Mouse (Mus musculus): ENCODE data around the gene Akt2.
A peak's percentile ranks its signal among the peaks of the same experiment; 100 is the strongest.

The Akt2 gene

GRCm38 (mm10) chr7:27591266-27592216 lies at the start of gene Akt2:
TSS of gene Akt2 (plus strand) at chr7:27591552.
- DNase-seq, result peak; percentile 89

- DNase-seq, result no peak
Measured at GRCm38 (mm10) chr7:27541922-27542321, 49.4 kb upstream of the Akt2 start.

- peak; percentile 78 for DNase-seq
Measured at GRCm38 (mm10) chr7:27542392-27543033, 48.8 kb upstream of the Akt2 start.

GRCm38 (mm10) chr7:27543065-27543464 lies 48.3 kb upstream of the Akt2 start:
- no peak for DNase-seq

- DNase-seq, result no peak
Measured at GRCm38 (mm10) chr7:27543851-27544250, 47.5 kb upstream of the Akt2 start.

GRCm38 (mm10) chr7:27544675-27545370 lies 46.5 kb upstream of the Akt2 start:
- no peak for DNase-seq

GRCm38 (mm10) chr7:27549597-27549996 lies 41.8 kb upstream of the Akt2 start:
- no peak for DNase-seq

GRCm38 (mm10) chr7:27552070-27552469 lies 39.3 kb upstream of the Akt2 start:
- DNase-seq, result no peak

- DNase-seq, result peak; percentile 95
Measured at GRCm38 (mm10) chr7:27552931-27553513, 38.3 kb upstream of the Akt2 start, which contains the start of the genes Pld3 and 2310022A10Rik. TSS of gene Pld3 (minus strand) at chr7:27553218. TSS of gene 2310022A10Rik (plus strand) at chr7:27553233.

GRCm38 (mm10) chr7:27560291-27560887 lies 31.0 kb upstream of the Akt2 start:
- no peak for DNase-seq

- DNase-seq, result no peak
Measured at GRCm38 (mm10) chr7:27560978-27561377, 30.4 kb upstream of the Akt2 start.

GRCm38 (mm10) chr7:27569580-27570224 lies 21.6 kb upstream of the Akt2 start:
- DNase-seq, result no peak

- DNase-seq, result no peak
Measured at GRCm38 (mm10) chr7:27572133-27572532, 19.2 kb upstream of the Akt2 start.

- no peak for DNase-seq
Measured at GRCm38 (mm10) chr7:27574124-27574880, 17.1 kb upstream of the Akt2 start.

- peak; percentile 58 for DNase-seq
Measured at GRCm38 (mm10) chr7:27576914-27577313, 14.4 kb upstream of the Akt2 start.

GRCm38 (mm10) chr7:27577589-27577988 lies 13.8 kb upstream of the Akt2 start:
- no peak for DNase-seq

GRCm38 (mm10) chr7:27578465-27578864 lies 12.9 kb upstream of the Akt2 start:
- no peak for DNase-seq

- no peak for DNase-seq
Measured at GRCm38 (mm10) chr7:27580380-27581174, 10.8 kb upstream of the Akt2 start.

- no peak for DNase-seq
Measured at GRCm38 (mm10) chr7:27586861-27587260, 4.5 kb upstream of the Akt2 start.

GRCm38 (mm10) chr7:27587741-27588140 lies 3.6 kb upstream of the Akt2 start:
- DNase-seq, result no peak
